ENCODE assay signal across 14 mouse cellular contexts in the genomic region with DNA sequence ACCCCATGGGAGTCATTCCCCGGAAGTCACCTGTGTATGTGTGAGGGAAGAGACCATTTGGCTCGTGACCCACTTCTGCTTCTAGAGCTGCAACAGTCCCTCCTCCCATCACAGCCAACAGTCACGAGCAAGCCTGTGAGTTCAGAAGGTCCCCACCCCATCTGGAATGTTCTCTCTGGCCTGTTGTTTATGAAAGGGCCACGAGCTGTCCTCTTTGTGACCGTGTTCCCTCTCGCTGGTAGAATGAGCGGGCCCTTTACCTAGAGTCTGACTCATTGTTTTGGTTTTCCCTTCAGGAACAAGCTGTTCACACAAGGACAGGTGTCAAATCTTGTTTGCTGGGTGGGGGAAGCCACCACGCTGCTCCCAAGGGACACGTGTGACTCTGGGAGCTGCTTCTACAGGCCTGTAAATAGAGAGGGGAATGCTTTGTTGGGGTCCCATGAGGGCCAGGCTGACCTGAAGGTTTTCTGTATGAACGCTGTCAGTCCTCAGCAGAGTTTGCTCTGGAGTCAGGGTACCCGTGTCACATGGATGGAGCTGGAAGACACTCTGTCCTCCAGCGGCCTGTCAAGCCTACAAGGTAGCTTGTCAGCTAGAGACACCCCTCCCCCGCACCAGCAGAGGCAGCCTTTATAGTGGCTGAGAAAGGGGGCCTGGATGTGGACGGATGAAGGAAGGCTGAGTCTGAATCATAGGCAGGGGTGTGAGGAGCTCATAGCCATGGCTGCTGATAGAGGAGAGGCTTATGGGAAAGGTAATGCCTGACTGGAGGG. TPM values are rescaled to one million over a fixed set of nuclear protein-coding genes. Genes with fewer than 3 reads are reported as not detected.
DNase-seq lines count a peak whose midpoint lies in the region; ATAC-seq and TF ChIP-seq lines count a peak whose summit lies in the region.
"Had no signal": no experiment of that assay in that cellular context is flagged by ENCODE, and none has a peak within 500 bp of the region (broad histone marks: within the 10 kb centered on the region; RNA-seq: fewer than 3 reads in every experiment).

No protein-coding gene starts in this region.

- H3K9ac ChIP-seq in hindbrain, postnatal 0 days (replicated peaks; ENCODE audit: low read length): no peak overlapping the region
- no peak overlapping the region for H3K9ac ChIP-seq in hindbrain, embryonic 14.5 days
- no peak overlapping the region for H3K9ac ChIP-seq in midbrain, postnatal 0 days (replicated peaks; ENCODE audit: low read length, poor library complexity, severe bottlenecking)
- H3K9ac ChIP-seq in stomach, postnatal 0 days (ENCODE audit: low read length): 0 out of 2 replicates have a peak overlapping the region, but pooled peaks have one; percentile 35
- H3K9ac ChIP-seq in liver, embryonic 11.5 days (ENCODE audit: low read depth, low read length): no peak overlapping the region
- H3K9ac ChIP-seq: forebrain, postnatal 0 days; hindbrain, embryonic 13.5 days had no signal

- H3K27me3 ChIP-seq in hindbrain, postnatal 0 days (ENCODE audit: insufficient read depth, low read length): no peaks in the 10 kb centered on the region
- H3K27me3 ChIP-seq in hindbrain, embryonic 14.5 days (ENCODE audit: control insufficient read depth, insufficient read depth, low read length): peaks cover 7% of the 10 kb centered on the region
- peaks cover 35% of the 10 kb centered on the region for H3K27me3 ChIP-seq in midbrain, embryonic 10.5 days (ENCODE audit: low read depth, poor library complexity, severe bottlenecking)
- H3K27me3 ChIP-seq in midbrain, postnatal 0 days (ENCODE audit: insufficient read depth, low read length): peaks cover 4% of the 10 kb centered on the region
- H3K27me3 ChIP-seq in stomach, postnatal 0 days (ENCODE audit: control insufficient read depth, insufficient read depth, low read length): no peaks in the 10 kb centered on the region
- peaks cover 13% of the 10 kb centered on the region for H3K27me3 ChIP-seq in liver, embryonic 11.5 days (replicated peaks; ENCODE audit: control insufficient read depth, insufficient read depth, low read length)

- H3K4me1 ChIP-seq in hindbrain, postnatal 0 days (ENCODE audit: insufficient read depth, low read length): no peaks in the 10 kb centered on the region
- H3K4me1 ChIP-seq in hindbrain, embryonic 14.5 days (replicated peaks; ENCODE audit: control insufficient read depth, insufficient read depth, low read length): peaks cover 4% of the 10 kb centered on the region
- peaks cover 10% of the 10 kb centered on the region for H3K4me1 ChIP-seq in midbrain, embryonic 10.5 days
- H3K4me1 ChIP-seq in midbrain, postnatal 0 days (ENCODE audit: insufficient read depth, low read length): no peaks in the 10 kb centered on the region
- H3K4me1 ChIP-seq in stomach, postnatal 0 days (replicated peaks; ENCODE audit: control insufficient read depth, insufficient read depth): peaks cover 6% of the 10 kb centered on the region; the same call in 1 of the 2 replicates
- H3K4me1 ChIP-seq in liver, embryonic 11.5 days (replicated peaks; ENCODE audit: control insufficient read depth, insufficient read depth, low read length): no peaks in the 10 kb centered on the region

- no peak overlapping the region for H3K4me3 ChIP-seq in hindbrain, postnatal 0 days (ENCODE audit: low read length)
- no peak overlapping the region for H3K4me3 ChIP-seq in hindbrain, embryonic 14.5 days (replicated peaks; ENCODE audit: low read length)
- no peak overlapping the region for H3K4me3 ChIP-seq in midbrain, embryonic 10.5 days
- no peak overlapping the region for H3K4me3 ChIP-seq in midbrain, postnatal 0 days (ENCODE audit: low read depth, low read length)
- no peak overlapping the region for H3K4me3 ChIP-seq in stomach, postnatal 0 days (ENCODE audit: low read depth, low read length)
- no peak overlapping the region for H3K4me3 ChIP-seq in liver, embryonic 11.5 days (ENCODE audit: low read depth, low read length)
- H3K4me3 ChIP-seq: hindbrain, embryonic 13.5 days had no signal

- H3K27ac ChIP-seq in hindbrain, postnatal 0 days: no peak overlapping the region
- H3K27ac ChIP-seq in hindbrain, embryonic 14.5 days: no peak overlapping the region
- H3K27ac ChIP-seq in midbrain, embryonic 10.5 days (replicated peaks): 0 out of 2 replicates have a peak overlapping the region, but pooled peaks have one; percentile 9
- no peak overlapping the region for H3K27ac ChIP-seq in midbrain, postnatal 0 days (ENCODE audit: low read depth, low read length)
- H3K27ac ChIP-seq in stomach, postnatal 0 days (replicated peaks): peak overlapping the region; percentile 63; the same call in 1 of the 2 replicates
- H3K27ac ChIP-seq in liver, embryonic 11.5 days (ENCODE audit: low read depth, low read length): no peak overlapping the region
- H3K27ac ChIP-seq: hindbrain, embryonic 13.5 days had no signal

- peak; percentile 90 for TF ChIP-seq EP300 in stomach, postnatal 0 days (optimal IDR thresholded peaks at IDR 0.05)

- no peak for TF ChIP-seq CTCF in hindbrain, postnatal 0 days (IDR thresholded peaks at IDR 0.05; ENCODE audit: low read depth)
- TF ChIP-seq CTCF in midbrain, postnatal 0 days (IDR thresholded peaks at IDR 0.05): no peak
- no peak for TF ChIP-seq CTCF in stomach, postnatal 0 days (IDR thresholded peaks at IDR 0.05; ENCODE audit: low read depth)

- H3K36me3 ChIP-seq in hindbrain, postnatal 0 days (ENCODE audit: insufficient read depth, low read length): no peaks in the 10 kb centered on the region
- H3K36me3 ChIP-seq in hindbrain, embryonic 14.5 days (replicated peaks; ENCODE audit: control insufficient read depth, insufficient read depth): no peaks in the 10 kb centered on the region
- no peaks in the 10 kb centered on the region for H3K36me3 ChIP-seq in midbrain, embryonic 10.5 days
- H3K36me3 ChIP-seq in midbrain, postnatal 0 days (ENCODE audit: insufficient read depth, low read length): no peaks in the 10 kb centered on the region
- no peaks in the 10 kb centered on the region for H3K36me3 ChIP-seq in stomach, postnatal 0 days (ENCODE audit: control insufficient read depth, insufficient read depth, low read length)
- no peaks in the 10 kb centered on the region for H3K36me3 ChIP-seq in liver, embryonic 11.5 days (ENCODE audit: control insufficient read depth, insufficient read depth, low read length)
- H3K36me3 ChIP-seq: hindbrain, embryonic 13.5 days had no signal

- no peak for DNase-seq in frontal cortex, postnatal 36 days (ENCODE audit: low spot score in 2 of 2)
- no peak for DNase-seq in hindbrain, postnatal 0 days (ENCODE audit: low spot score)
- no peak for DNase-seq in hindbrain, embryonic 14.5 days (ENCODE audit: low spot score)
- DNase-seq in midbrain, embryonic 10.5 days (ENCODE audit: low spot score): no peak
- DNase-seq in midbrain, postnatal 0 days (ENCODE audit: low spot score): no peak
- peak; percentile 65 for DNase-seq in stomach, postnatal 0 days (ENCODE audit: low spot score)
- DNase-seq in liver, embryonic 11.5 days (ENCODE audit: low spot score): no peak
- DNase-seq: adrenal gland, adult 8-10 months; cerebellum, adult 9-10 months; forebrain, postnatal 0 days; kidney, postnatal 10 days; thymus, postnatal 14 days had no signal

- H3K4me2 ChIP-seq in hindbrain, postnatal 0 days (ENCODE audit: low read depth, low read length): no peak overlapping the region
- no peak overlapping the region for H3K4me2 ChIP-seq in hindbrain, embryonic 14.5 days (replicated peaks)
- H3K4me2 ChIP-seq in midbrain, postnatal 0 days (ENCODE audit: low read depth, low read length, poor library complexity, severe bottlenecking): no peak overlapping the region
- no peak overlapping the region for H3K4me2 ChIP-seq in stomach, postnatal 0 days (replicated peaks; ENCODE audit: low read depth)
- no peak overlapping the region for H3K4me2 ChIP-seq in liver, embryonic 11.5 days
- H3K4me2 ChIP-seq: hindbrain, embryonic 13.5 days had no signal

- WGBS in hindbrain, postnatal 0 days: 67% methylated on average over 14 of the region's 14 CpGs
- WGBS in hindbrain, embryonic 14.5 days: 62% methylated on average over 14 of the region's 14 CpGs
- WGBS in midbrain, embryonic 10.5 days: 72% methylated on average over 14 of the region's 14 CpGs
- 63% methylated on average over 14 of the region's 14 CpGs for WGBS in midbrain, postnatal 0 days
- 36% methylated on average over 14 of the region's 14 CpGs for WGBS in stomach, postnatal 0 days
- 56% methylated on average over 14 of the region's 14 CpGs for WGBS in liver, embryonic 11.5 days

- peak; percentile 13; the same call in 1 of the 2 replicates for ATAC-seq in frontal cortex, adult (ENCODE audit: low TSS enrichment)
- peak; percentile 45; the same call in 1 of the 2 replicates for ATAC-seq in hindbrain, postnatal 0 days
- no peak for ATAC-seq in hindbrain, embryonic 14.5 days (ENCODE audit: low FRiP score)
- ATAC-seq in midbrain, postnatal 0 days (ENCODE audit: low FRiP score): no peak
- ATAC-seq in stomach, postnatal 0 days (ENCODE audit: low FRiP score, low TSS enrichment): peak; percentile 90
- ATAC-seq in liver, embryonic 11.5 days (replicated peaks; ENCODE audit: low FRiP score): no peak
- ATAC-seq: forebrain, postnatal 0 days had no signal

- no peaks in the 10 kb centered on the region for H3K9me3 ChIP-seq in hindbrain, postnatal 0 days (ENCODE audit: low read length)
- H3K9me3 ChIP-seq in hindbrain, embryonic 14.5 days (ENCODE audit: control insufficient read depth, low read length): no peaks in the 10 kb centered on the region
- H3K9me3 ChIP-seq in midbrain, embryonic 10.5 days (replicated peaks): no peaks in the 10 kb centered on the region
- H3K9me3 ChIP-seq in midbrain, postnatal 0 days (ENCODE audit: low read length): no peaks in the 10 kb centered on the region
- H3K9me3 ChIP-seq in stomach, postnatal 0 days (ENCODE audit: control insufficient read depth, low read length): no peaks in the 10 kb centered on the region
- no peaks in the 10 kb centered on the region for H3K9me3 ChIP-seq in liver, embryonic 11.5 days (ENCODE audit: control insufficient read depth, low read length)
- H3K9me3 ChIP-seq: hindbrain, embryonic 13.5 days had no signal

RNA-seq across cellular contexts. Expression of gene Slc25a33, which starts 39.5 kb away (rescaled TPM):
- 20.4 and 21.6 TPM in 2 replicates for total RNA-seq in hindbrain, postnatal 0 days (2014; rRNA removed)
- polyA plus RNA-seq in hindbrain, postnatal 0 days (2015; fragmentation: Nextera tagmentation; extraction: Ambion mirVana): 38.2 and 39.6 TPM in 2 replicates
- 38.2 and 40.2 TPM in 2 replicates for polyA plus RNA-seq in hindbrain, embryonic 14.5 days (2014; fragmentation: Nextera tagmentation; extraction: Ambion mirVana)
- polyA plus RNA-seq in midbrain, embryonic 10.5 days (2016; fragmentation: Nextera tagmentation; extraction: Ambion mirVana): 16.3 and 18.0 TPM in 2 replicates
- total RNA-seq in midbrain, postnatal 0 days (2014; rRNA removed): 16.6 and 19.8 TPM in 2 replicates
- polyA plus RNA-seq in midbrain, postnatal 0 days (2015; fragmentation: Nextera tagmentation; extraction: Ambion mirVana): 32.7 and 34.8 TPM in 2 replicates
- polyA plus RNA-seq in stomach, postnatal 0 days (2015; fragmentation: Nextera tagmentation; extraction: Ambion mirVana): 21.7 and 22.4 TPM in 2 replicates
- polyA plus RNA-seq in liver, embryonic 11.5 days (2014; fragmentation: Nextera tagmentation; extraction: Ambion mirVana): 21.9 and 23.2 TPM in 2 replicates

Comparison
In these comparisons a context has a peak if more than half of its experiments do, and no peak if none do; other contexts are left out.
1. ATAC-seq: peak in frontal cortex, adult (single experiment), hindbrain, postnatal 0 days (single experiment) and stomach, postnatal 0 days (single experiment); none in hindbrain, embryonic 14.5 days (single experiment), midbrain, postnatal 0 days (single experiment) and liver, embryonic 11.5 days (single experiment).
2. H3K27ac ChIP-seq: peak in midbrain, embryonic 10.5 days (single experiment) and stomach, postnatal 0 days (single experiment); none in hindbrain, postnatal 0 days (single experiment), hindbrain, embryonic 14.5 days (single experiment), midbrain, postnatal 0 days (single experiment) and liver, embryonic 11.5 days (single experiment).